Mouse (Mus musculus): ENCODE results near the gene Mturn. TPM values are rescaled to one million over a fixed set of nuclear protein-coding genes. Genes with fewer than 3 reads are reported as not detected.

The Mturn gene
- polyA plus RNA-seq, 1 experiment = 1.4 TPM

- Histone ChIP-seq H3K79me2 (ENCODE audit: control insufficient read depth, insufficient read depth) (no peaks in the 10 kb centered on the region), H3K4me2 (ENCODE audit: low read depth) (no peak overlapping the region), H3K4me3 (no peak overlapping the region), H3K36me3 (ENCODE audit: control insufficient read depth, insufficient read depth) (no peaks in the 10 kb centered on the region), H3ac (ENCODE audit: control insufficient read depth, insufficient read length) (no peak overlapping the region), H3K27me3 (ENCODE audit: control insufficient read depth, insufficient read depth, insufficient read length) (no peaks in the 10 kb centered on the region)
- TF ChIP-seq TCF3 (IDR thresholded peaks at IDR 0.05; ENCODE audit: insufficient read length, low read depth) (no peak), TCF12 (IDR thresholded peaks at IDR 0.05; ENCODE audit: insufficient read depth, poor library complexity, severe bottlenecking) (no peak), MAX (IDR thresholded peaks at IDR 0.05; ENCODE audit: low read depth) (no peak), SRF (IDR thresholded peaks at IDR 0.05; ENCODE audit: control insufficient read depth, insufficient read length, low read depth) (no peak), POLR2A (IDR thresholded peaks at IDR 0.05; ENCODE audit: insufficient read length, low read depth) (no peak), CEBPB (IDR thresholded peaks at IDR 0.05; ENCODE audit: insufficient read depth, poor library complexity, severe bottlenecking) (no peak), USF1 (IDR thresholded peaks at IDR 0.05; ENCODE audit: low read depth) (no peak), E2F4 (IDR thresholded peaks at IDR 0.05; ENCODE audit: insufficient read depth) (no peak)
Observed at GRCm38 (mm10) chr6:54726796-54727195, 45.4 kb downstream of the Mturn start.

- H3ac ChIP-seq (ENCODE audit: control insufficient read depth, insufficient read length) = no peak overlapping the region
- no peak overlapping the region for H3K4me3 ChIP-seq
- TF ChIP-seq TCF12 (IDR thresholded peaks at IDR 0.05; ENCODE audit: insufficient read depth, poor library complexity, severe bottlenecking) (no peak), USF1 (IDR thresholded peaks at IDR 0.05; ENCODE audit: low read depth) (no peak), TCF3 (IDR thresholded peaks at IDR 0.05; ENCODE audit: insufficient read length, low read depth) (no peak), SRF (IDR thresholded peaks at IDR 0.05; ENCODE audit: control insufficient read depth, insufficient read length, low read depth) (no peak), POLR2A (IDR thresholded peaks at IDR 0.05; ENCODE audit: insufficient read length, low read depth) (no peak), REST (IDR thresholded peaks at IDR 0.05; ENCODE audit: insufficient read depth, insufficient read length) (no peak), E2F4 (IDR thresholded peaks at IDR 0.05; ENCODE audit: insufficient read depth) (no peak), MYOD1 (IDR thresholded peaks at IDR 0.05; ENCODE audit: control insufficient read depth in 1 of 3, insufficient read length in 2 of 3, low read depth in 2 of 3) (no peak), POLR2AphosphoS2 (IDR thresholded peaks at IDR 0.05; ENCODE audit: insufficient read length, low read depth) (no peak), MYOG (IDR thresholded peaks at IDR 0.05; ENCODE audit: control insufficient read depth in 1 of 3, insufficient read depth in 1 of 3, insufficient read length in 2 of 3, low read depth in 2 of 3) (no peak), CEBPB (IDR thresholded peaks at IDR 0.05; ENCODE audit: insufficient read depth, poor library complexity, severe bottlenecking) (no peak), MAX (IDR thresholded peaks at IDR 0.05; ENCODE audit: low read depth) (no peak)
Observed at GRCm38 (mm10) chr6:54727416-54727815, 46.0 kb downstream of the Mturn start.

GRCm38 (mm10) chr6:54729451-54730105 lies 48.2 kb downstream of the Mturn start:
- H3K36me3 ChIP-seq (ENCODE audit: control insufficient read depth, insufficient read depth) = no peaks in the 10 kb centered on the region
- H3K27me3 ChIP-seq (ENCODE audit: control insufficient read depth, insufficient read depth, insufficient read length) = no peaks in the 10 kb centered on the region
- no peak for TF ChIP-seq TCF12 (IDR thresholded peaks at IDR 0.05; ENCODE audit: insufficient read depth, poor library complexity, severe bottlenecking)
- no peak for TF ChIP-seq E2F4 (IDR thresholded peaks at IDR 0.05; ENCODE audit: insufficient read depth)
- no peak for TF ChIP-seq MAX (IDR thresholded peaks at IDR 0.05; ENCODE audit: low read depth)
- no peak for TF ChIP-seq CEBPB (IDR thresholded peaks at IDR 0.05; ENCODE audit: insufficient read depth, poor library complexity, severe bottlenecking)
- TF ChIP-seq REST (IDR thresholded peaks at IDR 0.05; ENCODE audit: insufficient read depth, insufficient read length) = no peak
- no peak for TF ChIP-seq POLR2A (IDR thresholded peaks at IDR 0.05; ENCODE audit: insufficient read length, low read depth)
- no peak for TF ChIP-seq TCF3 (IDR thresholded peaks at IDR 0.05; ENCODE audit: insufficient read length, low read depth)
- no peak for TF ChIP-seq USF1 (IDR thresholded peaks at IDR 0.05; ENCODE audit: low read depth)
- TF ChIP-seq MYOG (IDR thresholded peaks at IDR 0.05; ENCODE audit: control insufficient read depth in 1 of 3, insufficient read depth in 1 of 3, insufficient read length in 2 of 3, low read depth in 2 of 3) = no peak
- TF ChIP-seq POLR2AphosphoS2 (IDR thresholded peaks at IDR 0.05; ENCODE audit: insufficient read length, low read depth) = no peak
- TF ChIP-seq MYOD1 (IDR thresholded peaks at IDR 0.05; ENCODE audit: control insufficient read depth in 1 of 3, insufficient read length in 2 of 3, low read depth in 2 of 3) = no peak
- no peak for TF ChIP-seq SRF (IDR thresholded peaks at IDR 0.05; ENCODE audit: control insufficient read depth, insufficient read length, low read depth)
- H3K4me2 ChIP-seq (ENCODE audit: low read depth) = no peak overlapping the region
- H3ac ChIP-seq (ENCODE audit: control insufficient read depth, insufficient read length) = no peak overlapping the region
- no peaks in the 10 kb centered on the region for H3K79me2 ChIP-seq (ENCODE audit: control insufficient read depth, insufficient read depth)
- H3K4me3 ChIP-seq = no peak overlapping the region

More at GRCm38 (mm10) chr6:54727416-54727815, 46.0 kb downstream of the Mturn start:
- Histone ChIP-seq H3K36me3 (ENCODE audit: control insufficient read depth, insufficient read depth) (no peaks in the 10 kb centered on the region), H3K79me2 (ENCODE audit: control insufficient read depth, insufficient read depth) (no peaks in the 10 kb centered on the region), H3K4me2 (ENCODE audit: low read depth) (no peak overlapping the region), H3K27me3 (ENCODE audit: control insufficient read depth, insufficient read depth, insufficient read length) (no peaks in the 10 kb centered on the region)

GRCm38 (mm10) chr6:54731726-54732125 lies 50.3 kb downstream of the Mturn start:
- H3ac ChIP-seq (ENCODE audit: control insufficient read depth, insufficient read length) = no peak overlapping the region
- no peak overlapping the region for H3K4me2 ChIP-seq (ENCODE audit: low read depth)
- no peaks in the 10 kb centered on the region for H3K79me2 ChIP-seq (ENCODE audit: control insufficient read depth, insufficient read depth)
- H3K27me3 ChIP-seq (ENCODE audit: control insufficient read depth, insufficient read depth, insufficient read length) = no peaks in the 10 kb centered on the region
- no peak overlapping the region for H3K4me3 ChIP-seq
- H3K36me3 ChIP-seq (ENCODE audit: control insufficient read depth, insufficient read depth) = no peaks in the 10 kb centered on the region
- TF ChIP-seq USF1 (IDR thresholded peaks at IDR 0.05; ENCODE audit: low read depth) (no peak), MYOG (IDR thresholded peaks at IDR 0.05; ENCODE audit: control insufficient read depth in 1 of 3, insufficient read depth in 1 of 3, insufficient read length in 2 of 3, low read depth in 2 of 3) (no peak), REST (IDR thresholded peaks at IDR 0.05; ENCODE audit: insufficient read depth, insufficient read length) (no peak), TCF12 (IDR thresholded peaks at IDR 0.05; ENCODE audit: insufficient read depth, poor library complexity, severe bottlenecking) (no peak), MYOD1 (IDR thresholded peaks at IDR 0.05; ENCODE audit: control insufficient read depth in 1 of 3, insufficient read length in 2 of 3, low read depth in 2 of 3) (no peak), CEBPB (IDR thresholded peaks at IDR 0.05; ENCODE audit: insufficient read depth, poor library complexity, severe bottlenecking) (no peak), POLR2AphosphoS2 (IDR thresholded peaks at IDR 0.05; ENCODE audit: insufficient read length, low read depth) (no peak), SRF (IDR thresholded peaks at IDR 0.05; ENCODE audit: control insufficient read depth, insufficient read length, low read depth) (no peak), POLR2A (IDR thresholded peaks at IDR 0.05; ENCODE audit: insufficient read length, low read depth) (no peak), MAX (IDR thresholded peaks at IDR 0.05; ENCODE audit: low read depth) (no peak), E2F4 (IDR thresholded peaks at IDR 0.05; ENCODE audit: insufficient read depth) (no peak), TCF3 (IDR thresholded peaks at IDR 0.05; ENCODE audit: insufficient read length, low read depth) (no peak)
